Mouse (Mus musculus) kidney, embryonic 15.5 days (tissue): Measurements from ENCODE around the gene Trpc5. TPM values are rescaled to one million over a fixed set of nuclear protein-coding genes. Genes with fewer than 3 reads are reported as not detected.
A peak's percentile ranks its signal among the peaks of the same experiment; 100 is the strongest.

ENCODE experiments used
- ATAC-seq: fragments of 200-750 bp; cut with Nextera tagmentation; replicated peaks from 2 replicates; pipeline ENCODE4 v1.8.0; 2017; ENCODE audit warnings: moderate TSS enrichment; ENCODE audit not compliant: low FRiP score
- H3K27ac ChIP-seq: fragments of 300-500 bp; sonication (generic); 2 replicates; pipeline ENCODE4 v1.5.1; 2015; ENCODE audit warnings: mild to moderate bottlenecking, inconsistent platforms
- H3K27me3 ChIP-seq: fragments of 300-500 bp; sonication (generic); 2 replicates; pipeline ENCODE4 v1.6.1; 2015; ENCODE audit warnings: inconsistent platforms
- H3K36me3 ChIP-seq: fragments of 300-500 bp; sonication (generic); 2 replicates; pipeline ENCODE4 v1.6.1; 2015; ENCODE audit warnings: inconsistent platforms
- H3K4me1 ChIP-seq: fragments of 300-500 bp; sonication (generic); 2 replicates; pipeline ENCODE4 v1.6.1; 2015; ENCODE audit warnings: inconsistent platforms
- H3K4me2 ChIP-seq: fragments of 300-500 bp; sonication (generic); 2 replicates; pipeline ENCODE4 v1.6.1; 2015; ENCODE audit warnings: moderate library complexity, mild to moderate bottlenecking, inconsistent platforms
- H3K4me3 ChIP-seq: fragments of 300-500 bp; sonication (generic); replicated peaks from 2 replicates; pipeline ENCODE4 v1.5.1; 2015; ENCODE audit warnings: mild to moderate bottlenecking, inconsistent platforms
- H3K9ac ChIP-seq: fragments of 300-500 bp; sonication (generic); 2 replicates; pipeline ENCODE4 v1.6.1; 2015; ENCODE audit warnings: mild to moderate bottlenecking, inconsistent platforms
- H3K9me3 ChIP-seq: fragments of 300-500 bp; sonication (generic); replicated peaks from 2 replicates; pipeline ENCODE4 v1.6.1; 2016; ENCODE audit warnings: inconsistent platforms
- WGBS: fragments of 180-500 bp; shearing (Covaris S2); methylation state at CpG from one replicate; pipeline ENCODE4 v1.1.7; 2015; ENCODE audit warnings: mixed read lengths; 5-methylcytosine and 5-hydroxymethylcytosine counted together
- polyA plus RNA-seq: library from polyadenylated mRNA; unstranded; fragments of >200 nt; fragmentation: Nextera tagmentation; extraction: Ambion mirVana; gene quantifications from 2 replicates; pipeline ENCODE4 v1.2.1, GENCODE M21; 2015

Trpc5 gene
- 0.08 and 0.13 TPM in 2 replicates for polyA plus RNA-seq

- no peaks in the 10 kb centered on the region for H3K4me1 ChIP-seq
- peaks cover 63% of the 10 kb centered on the region for H3K27me3 ChIP-seq
- no peak within 1 kb of the TSS for H3K27ac ChIP-seq
- H3K9ac ChIP-seq: no peak within 1 kb of the TSS
- peak within 1 kb of the TSS; percentile 75 for H3K4me2 ChIP-seq
- no peaks in the 10 kb centered on the region for H3K9me3 ChIP-seq
- WGBS: 20% methylated on average over 1 of the region's 1 CpGs
- no peak for ATAC-seq
- no peaks in the 10 kb centered on the region for H3K36me3 ChIP-seq
- peak within 1 kb of the TSS; percentile 49 for H3K4me3 ChIP-seq
Observed at GRCm38 (mm10) chrX:144688142-144688206, at the start of gene Trpc5. Trpc5 (minus strand) TSS chrX:144688180.

- H3K9me3 ChIP-seq: no peaks in the 10 kb centered on the region
- no peak overlapping the region for H3K27ac ChIP-seq
- whole genome bisulfite sequencing: 78% methylated on average over 1 of the region's 1 CpGs
- H3K4me2 ChIP-seq: no peak overlapping the region
- no peak overlapping the region for H3K4me3 ChIP-seq
- H3K4me1 ChIP-seq: no peaks in the 10 kb centered on the region
- no peaks in the 10 kb centered on the region for H3K27me3 ChIP-seq
- no peaks in the 10 kb centered on the region for H3K36me3 ChIP-seq
- no peak for ATAC-seq
- H3K9ac ChIP-seq: no peak overlapping the region
Observed at GRCm38 (mm10) chrX:144716330-144716729, 28.4 kb upstream of the Trpc5 start.

GRCm38 (mm10) chrX:144689859-144690181 is 1.8 kb upstream of the Trpc5 start:
- H3K9me3 ChIP-seq: no peaks in the 10 kb centered on the region
- no peak overlapping the region for H3K27ac ChIP-seq
- ATAC-seq: 0 out of 2 replicates have a peak, but pooled peaks have one; percentile 9
- WGBS: 19% methylated on average over 7 of the region's 7 CpGs
- peak overlapping the region; percentile 75 for H3K4me2 ChIP-seq
- H3K27me3 ChIP-seq: peaks cover 58% of the 10 kb centered on the region
- H3K4me3 ChIP-seq: peak overlapping the region; percentile 49
- no peaks in the 10 kb centered on the region for H3K36me3 ChIP-seq
- no peaks in the 10 kb centered on the region for H3K4me1 ChIP-seq
- no peak overlapping the region for H3K9ac ChIP-seq

- H3K9ac ChIP-seq: no peak overlapping the region
- ATAC-seq: peak; percentile 70
Observed at GRCm38 (mm10) chrX:144689119-144689858, 1.3 kb upstream of the Trpc5 start.

GRCm38 (mm10) chrX:144688207-144689118 is 483 bp upstream of the Trpc5 start, which contains the start of gene Rtl4:
Rtl4 (plus strand) TSS chrX:144688907.
- peaks cover 63% of the 10 kb centered on the region for H3K27me3 ChIP-seq
- no peak within 1 kb of the TSS for H3K9ac ChIP-seq
- no peak within 1 kb of the TSS for H3K27ac ChIP-seq
- H3K9me3 ChIP-seq: no peaks in the 10 kb centered on the region
- H3K4me2 ChIP-seq: peak within 1 kb of the TSS; percentile 75
- no peaks in the 10 kb centered on the region for H3K36me3 ChIP-seq
- WGBS: 23% methylated on average over 23 of the region's 31 CpGs
- peak; percentile 89 for ATAC-seq
- no peaks in the 10 kb centered on the region for H3K4me1 ChIP-seq
- H3K4me3 ChIP-seq: peak within 1 kb of the TSS; percentile 49

More at GRCm38 (mm10) chrX:144689119-144689858, 1.3 kb upstream of the Trpc5 start:
- WGBS: 18% methylated on average over 21 of the region's 21 CpGs
- Histone ChIP-seq H3K27me3 (peaks cover 63% of the 10 kb centered on the region), H3K27ac (no peak overlapping the region), H3K4me2 (peak overlapping the region; percentile 75), H3K9me3 (no peaks in the 10 kb centered on the region), H3K4me3 (peak overlapping the region; percentile 49), H3K4me1 (no peaks in the 10 kb centered on the region), H3K36me3 (no peaks in the 10 kb centered on the region)

GRCm38 (mm10) chrX:144687742-144688141 is 238 bp downstream of the Trpc5 start:
- H3K27me3 ChIP-seq: peaks cover 63% of the 10 kb centered on the region
- WGBS: 34% methylated on average over 20 of the region's 20 CpGs
- no peaks in the 10 kb centered on the region for H3K36me3 ChIP-seq
- ATAC-seq: no peak
- no peaks in the 10 kb centered on the region for H3K9me3 ChIP-seq
- H3K4me3 ChIP-seq: peak overlapping the region; percentile 49
- H3K27ac ChIP-seq: no peak overlapping the region
- peak overlapping the region; percentile 75 for H3K4me2 ChIP-seq
- no peak overlapping the region for H3K9ac ChIP-seq
- no peaks in the 10 kb centered on the region for H3K4me1 ChIP-seq

GRCm38 (mm10) chrX:144652196-144652595 is 35.8 kb downstream of the Trpc5 start:
- H3K27me3 ChIP-seq: peaks cover 5% of the 10 kb centered on the region; the same call in 1 of the 2 replicates
- H3K36me3 ChIP-seq: no peaks in the 10 kb centered on the region
- H3K9me3 ChIP-seq: no peaks in the 10 kb centered on the region
- H3K4me2 ChIP-seq: no peak overlapping the region
- no peak overlapping the region for H3K27ac ChIP-seq
- H3K4me3 ChIP-seq: no peak overlapping the region
- WGBS: 79% methylated on average over 2 of the region's 2 CpGs
- ATAC-seq: no peak
- no peaks in the 10 kb centered on the region for H3K4me1 ChIP-seq
- no peak overlapping the region for H3K9ac ChIP-seq

- H3K9me3 ChIP-seq: no peaks in the 10 kb centered on the region
- WGBS: 58% methylated on average over 1 of the region's 1 CpGs
Observed at GRCm38 (mm10) chrX:144645394-144645793, 42.6 kb downstream of the Trpc5 start.

GRCm38 (mm10) chrX:144644756-144645155 is 43.2 kb downstream of the Trpc5 start:
- Histone ChIP-seq H3K4me1 (no peaks in the 10 kb centered on the region), H3K27me3 (no peaks in the 10 kb centered on the region), H3K4me3 (no peak overlapping the region), H3K9me3 (no peaks in the 10 kb centered on the region), H3K9ac (no peak overlapping the region), H3K36me3 (no peaks in the 10 kb centered on the region), H3K4me2 (no peak overlapping the region), H3K27ac (no peak overlapping the region)
- no peak for ATAC-seq
- WGBS: 60% methylated on average over 3 of the region's 3 CpGs

More at GRCm38 (mm10) chrX:144645394-144645793, 42.6 kb downstream of the Trpc5 start:
- ATAC-seq: no peak
- Histone ChIP-seq H3K27ac (no peak overlapping the region), H3K4me1 (no peaks in the 10 kb centered on the region), H3K4me2 (no peak overlapping the region), H3K4me3 (no peak overlapping the region), H3K9ac (no peak overlapping the region), H3K36me3 (no peaks in the 10 kb centered on the region), H3K27me3 (no peaks in the 10 kb centered on the region)

GRCm38 (mm10) chrX:144612753-144613152 is 75.2 kb downstream of the Trpc5 start:
- WGBS: 53% methylated on average over 4 of the region's 4 CpGs
- H3K36me3 ChIP-seq: no peaks in the 10 kb centered on the region
- no peaks in the 10 kb centered on the region for H3K27me3 ChIP-seq
- H3K4me3 ChIP-seq: no peak overlapping the region
- H3K4me2 ChIP-seq: no peak overlapping the region
- no peaks in the 10 kb centered on the region for H3K4me1 ChIP-seq
- peak; percentile 71 for ATAC-seq
- H3K9me3 ChIP-seq: no peaks in the 10 kb centered on the region
- no peak overlapping the region for H3K9ac ChIP-seq
- H3K27ac ChIP-seq: no peak overlapping the region

- Histone ChIP-seq H3K4me1 (no peaks in the 10 kb centered on the region), H3K4me3 (no peak overlapping the region), H3K9me3 (no peaks in the 10 kb centered on the region), H3K27ac (no peak overlapping the region), H3K27me3 (no peaks in the 10 kb centered on the region; the same call in 1 of the 2 replicates), H3K36me3 (no peaks in the 10 kb centered on the region), H3K9ac (no peak overlapping the region), H3K4me2 (no peak overlapping the region)
- no peak for ATAC-seq
- whole genome bisulfite sequencing: 27% methylated on average over 1 of the region's 1 CpGs
Observed at GRCm38 (mm10) chrX:144536431-144536830, 151.5 kb downstream of the Trpc5 start.

- Histone ChIP-seq H3K9ac (no peak overlapping the region), H3K4me2 (no peak overlapping the region), H3K27me3 (peaks cover 5% of the 10 kb centered on the region; the same call in 1 of the 2 replicates), H3K36me3 (no peaks in the 10 kb centered on the region), H3K4me1 (no peaks in the 10 kb centered on the region), H3K4me3 (no peak overlapping the region), H3K27ac (no peak overlapping the region), H3K9me3 (no peaks in the 10 kb centered on the region)
- 58% methylated on average over 7 of the region's 7 CpGs for WGBS
- peak; percentile 58; the same call in 1 of the 2 replicates for ATAC-seq
Observed at GRCm38 (mm10) chrX:144526042-144526441, 161.9 kb downstream of the Trpc5 start.
